Mouse (Mus musculus): ENCODE measurements around the gene Yaf2. TPM values are rescaled to one million over a fixed set of nuclear protein-coding genes. Genes with fewer than 3 reads are reported as not detected.
"Not testable (repeated sequence)": the region's sequence is repeated elsewhere in the genome, so short reads cannot be mapped to it uniquely, and the experiment has no call there.

Gene Yaf2
- total RNA-seq, 2 experiments from 2014 or later: 100 to 105 TPM

GRCm38 (mm10) chr15:93335821-93336657 is 696 bp downstream of the Yaf2 start:
- Histone ChIP-seq H3K27ac (peak overlapping the region; percentile 66), H3K4me3 (peak overlapping the region; percentile 60)
- no peak for TF ChIP-seq CTCF (IDR thresholded peaks at IDR 0.05)
- intact Hi-C loops (cut with DNase I): loop anchor here (1.0 to 2.0 kb wide), 2 partner anchors 61 to 63 kb away; partner anchors contain the start of genes Gxylt1, Pphln1 and Zcrb1
- peak; percentile 18 to 24 for DNase-seq (ENCODE audit: extremely low spot score in 1 of 2, low spot score in 2 of 2)

GRCm38 (mm10) chr15:93331256-93331655 is 5.5 kb downstream of the Yaf2 start:
- Histone ChIP-seq H3K4me3 (no peak overlapping the region), H3K27ac (no peak overlapping the region)
- intact Hi-C loops (cut with DNase I): no loop called here
- DNase-seq (ENCODE audit: extremely low spot score in 1 of 2, low spot score in 2 of 2): no peak
- TF ChIP-seq CTCF (IDR thresholded peaks at IDR 0.05): no peak

- DNase-seq (ENCODE audit: extremely low spot score in 1 of 2, low spot score in 2 of 2): no peak
- intact Hi-C loops (cut with DNase I): no loop called here
- Histone ChIP-seq H3K27ac (0 out of 2 replicates have a peak overlapping the region, but pooled peaks have one; percentile 4), H3K4me3 (no peak overlapping the region)
- TF ChIP-seq CTCF (IDR thresholded peaks at IDR 0.05): no peak
Measured at GRCm38 (mm10) chr15:93327235-93327634, 9.5 kb downstream of the Yaf2 start.

- intact Hi-C loops (cut with DNase I): no loop called here
Measured at GRCm38 (mm10) chr15:93326651-93327050, 10.1 kb downstream of the Yaf2 start.

GRCm38 (mm10) chr15:93325360-93325759 is 11.4 kb downstream of the Yaf2 start:
- intact Hi-C loops (cut with DNase I): no loop called here
- no peak for TF ChIP-seq CTCF (IDR thresholded peaks at IDR 0.05)
- H3K27ac ChIP-seq: no peak overlapping the region
- no peak for DNase-seq (ENCODE audit: extremely low spot score in 1 of 2, low spot score in 2 of 2)
- no peak overlapping the region for H3K4me3 ChIP-seq

More at GRCm38 (mm10) chr15:93326651-93327050, 10.1 kb downstream of the Yaf2 start:
- DNase-seq (ENCODE audit: extremely low spot score in 1 of 2, low spot score in 2 of 2): no peak
- TF ChIP-seq CTCF (IDR thresholded peaks at IDR 0.05): no peak
- Histone ChIP-seq H3K4me3 (no peak overlapping the region), H3K27ac (no peak overlapping the region)

- Histone ChIP-seq H3K27ac (no peak overlapping the region), H3K4me3 (no peak overlapping the region)
- TF ChIP-seq CTCF (IDR thresholded peaks at IDR 0.05): no peak
- no peak for DNase-seq (ENCODE audit: extremely low spot score in 1 of 2, low spot score in 2 of 2)
- intact Hi-C loops (cut with DNase I): no loop called here
Measured at GRCm38 (mm10) chr15:93318781-93319180, 18.0 kb downstream of the Yaf2 start.

GRCm38 (mm10) chr15:93310304-93310703 is 26.4 kb downstream of the Yaf2 start:
- DNase-seq (ENCODE audit: extremely low spot score in 1 of 2, low spot score in 2 of 2); intact Hi-C loops (cut with DNase I); H3K27ac ChIP-seq; H3K4me3 ChIP-seq: not testable (repeated sequence)

- intact Hi-C loops (cut with DNase I): no loop called here
- no peak for DNase-seq (ENCODE audit: extremely low spot score in 1 of 2, low spot score in 2 of 2)
- no peak overlapping the region for H3K27ac ChIP-seq
- TF ChIP-seq CTCF (IDR thresholded peaks at IDR 0.05): no peak
- no peak overlapping the region for H3K4me3 ChIP-seq
Measured at GRCm38 (mm10) chr15:93298197-93298596, 38.5 kb downstream of the Yaf2 start.

- Histone ChIP-seq H3K27ac (no peak overlapping the region), H3K4me3 (no peak overlapping the region)
- DNase-seq (ENCODE audit: extremely low spot score in 1 of 2, low spot score in 2 of 2): no peak
- TF ChIP-seq CTCF (IDR thresholded peaks at IDR 0.05): no peak
- intact Hi-C loops (cut with DNase I): no loop called here
Measured at GRCm38 (mm10) chr15:93294483-93294882, 42.3 kb downstream of the Yaf2 start.

GRCm38 (mm10) chr15:93288321-93288720 is 48.4 kb downstream of the Yaf2 start:
- no peak overlapping the region for H3K27ac ChIP-seq
- no peak for TF ChIP-seq CTCF (IDR thresholded peaks at IDR 0.05)
- H3K4me3 ChIP-seq: no peak overlapping the region
- no peak for DNase-seq (ENCODE audit: extremely low spot score in 1 of 2, low spot score in 2 of 2)
- intact Hi-C loops (cut with DNase I): no loop called here

- TF ChIP-seq CTCF (IDR thresholded peaks at IDR 0.05): no peak
- no peak for DNase-seq (ENCODE audit: extremely low spot score in 1 of 2, low spot score in 2 of 2)
- H3K27ac ChIP-seq: no peak overlapping the region
- intact Hi-C loops (cut with DNase I): no loop called here
- no peak overlapping the region for H3K4me3 ChIP-seq
Measured at GRCm38 (mm10) chr15:93287628-93288027, 49.1 kb downstream of the Yaf2 start.

GRCm38 (mm10) chr15:93285244-93285643 is 51.5 kb downstream of the Yaf2 start:
- intact Hi-C loops (cut with DNase I): no loop called here
- H3K4me3 ChIP-seq: no peak overlapping the region
- TF ChIP-seq CTCF (IDR thresholded peaks at IDR 0.05): no peak
- H3K27ac ChIP-seq: no peak overlapping the region
- no peak for DNase-seq (ENCODE audit: extremely low spot score in 1 of 2, low spot score in 2 of 2)

GRCm38 (mm10) chr15:93284326-93284725 is 52.4 kb downstream of the Yaf2 start:
- no peak for TF ChIP-seq CTCF (IDR thresholded peaks at IDR 0.05)
- Histone ChIP-seq H3K27ac (no peak overlapping the region), H3K4me3 (no peak overlapping the region)
- intact Hi-C loops (cut with DNase I): no loop called here
- no peak for DNase-seq (ENCODE audit: extremely low spot score in 1 of 2, low spot score in 2 of 2)

Measured in left cerebral cortex, adult 2 months (tissue).